Comparison of ENCODE assay signal across 22 mouse cellular contexts in the genomic region with DNA sequence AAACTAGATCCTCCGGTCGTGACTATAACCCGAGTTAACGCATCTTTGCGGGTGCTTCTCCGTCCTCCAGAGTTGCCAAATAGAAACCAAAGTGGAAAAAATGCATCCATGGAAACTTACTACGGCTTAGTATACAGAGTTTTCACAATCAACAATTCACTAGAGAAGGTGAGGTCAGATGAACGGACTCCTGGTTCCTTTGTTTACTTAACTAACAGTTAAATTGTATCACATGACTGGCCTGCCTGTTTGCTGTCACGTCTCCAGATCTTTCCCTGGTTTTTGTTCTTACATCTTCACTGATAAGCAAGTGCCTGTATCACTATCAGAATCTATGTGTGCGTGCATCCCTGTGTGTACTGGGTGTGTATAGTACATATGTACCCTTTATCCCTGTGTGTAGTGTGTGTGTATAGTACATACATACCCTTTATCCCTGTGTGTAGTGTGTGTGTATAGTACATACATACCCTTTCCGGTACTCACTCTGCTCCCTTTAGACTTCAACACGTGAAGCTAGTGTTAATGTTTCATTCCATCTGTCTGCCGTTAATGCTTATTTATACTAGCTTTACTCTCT. TPM values are rescaled to one million over a fixed set of nuclear protein-coding genes. Genes with fewer than 3 reads are reported as not detected.
"Had no signal": no experiment of that assay in that cellular context is flagged by ENCODE, and none has a peak within 500 bp of the region (broad histone marks: within the 10 kb centered on the region; RNA-seq: fewer than 3 reads in every experiment).

No protein-coding gene starts in this region.

- H3K27me3 ChIP-seq: hindbrain, embryonic 13.5 days; limb, embryonic 12.5 days; liver, embryonic 13.5 days; midbrain, embryonic 12.5 days had no signal

- DNase-seq: kidney, adult 11 months; kidney, adult 9 months; kidney, postnatal 10 days; kidney, postnatal 4 days; liver, embryonic 13.5 days; right cerebral cortex, adult 18-20 months; right cerebral cortex, postnatal 25 days; thymus, adult 2 months; thymus, postnatal 25 days had no signal

- H3K36me3 ChIP-seq: hindbrain, embryonic 13.5 days; limb, embryonic 12.5 days; liver, embryonic 13.5 days; midbrain, embryonic 12.5 days had no signal

- H3K27ac ChIP-seq: hindbrain, embryonic 13.5 days; hindbrain, postnatal 0 days; left cerebral cortex, adult 2 months; limb, embryonic 12.5 days; liver, embryonic 13.5 days; midbrain, embryonic 12.5 days had no signal

- H3K4me1 ChIP-seq: hindbrain, embryonic 13.5 days; limb, embryonic 12.5 days; liver, embryonic 13.5 days; midbrain, embryonic 12.5 days had no signal

- H3K9me3 ChIP-seq: hindbrain, embryonic 13.5 days; limb, embryonic 12.5 days; liver, embryonic 13.5 days; midbrain, embryonic 12.5 days had no signal

- ATAC-seq: hindbrain, postnatal 0 days; midbrain, embryonic 16.5 days had no signal

- H3K4me3 ChIP-seq: hindbrain, embryonic 13.5 days; left cerebral cortex, adult 2 months; limb, embryonic 12.5 days; liver, embryonic 13.5 days; midbrain, embryonic 12.5 days had no signal

- H3K9ac ChIP-seq: hindbrain, embryonic 13.5 days; limb, embryonic 12.5 days; liver, embryonic 13.5 days; midbrain, embryonic 12.5 days had no signal

- H3K4me2 ChIP-seq: hindbrain, embryonic 13.5 days; limb, embryonic 12.5 days; liver, embryonic 13.5 days; midbrain, embryonic 12.5 days had no signal

RNA-seq across cellular contexts. Expression of a gene that starts 9.9 kb away (rescaled TPM):
- total RNA-seq: hindbrain, postnatal 0 days; layer of hippocampus, postnatal 25 days; left cerebral cortex, adult 2 months; left cerebral cortex, postnatal 14 days; megakaryocyte-erythroid progenitor cell, adult 5-6 weeks had no signal
- polyA plus RNA-seq: hindbrain, embryonic 13.5 days; hindbrain, postnatal 0 days; limb, embryonic 12.5 days; lung, embryonic 16.5 days; midbrain, embryonic 12.5 days; midbrain, embryonic 16.5 days; neural tube, embryonic 14.5 days; testis, adult 2 months; thymus, adult 2 months; urinary bladder, adult 2 months had no signal
